Comparison of ENCODE assay signal across 8 mouse cellular contexts in genomic region chr2:84481863-84482262, GRCm38 (mm10). TPM values are rescaled to one million over a fixed set of nuclear protein-coding genes. Genes with fewer than 3 reads are reported as not detected.
DNase-seq lines count a peak whose midpoint lies in the region; ATAC-seq lines count a peak whose summit lies in the region.

No protein-coding gene starts in this region.

- no peaks in the 10 kb centered on the region for H3K9me3 ChIP-seq in heart, embryonic 11.5 days (replicated peaks; ENCODE audit: control insufficient read depth, low read length)
- no peaks in the 10 kb centered on the region for H3K9me3 ChIP-seq in liver, embryonic 13.5 days (replicated peaks)

- H3K4me2 ChIP-seq in heart, embryonic 11.5 days: peak overlapping the region; percentile 46
- H3K4me2 ChIP-seq in liver, embryonic 13.5 days: peak overlapping the region; percentile 3; the same call in 1 of the 2 replicates

- H3K4me1 ChIP-seq in heart, embryonic 11.5 days (ENCODE audit: control insufficient read depth, insufficient read depth, low read length): peaks cover 6% of the 10 kb centered on the region; the same call in 1 of the 2 replicates
- peaks cover 4% of the 10 kb centered on the region for H3K4me1 ChIP-seq in liver, embryonic 13.5 days (replicated peaks)

- 39% methylated on average over 7 of the region's 7 CpGs for WGBS in heart, embryonic 11.5 days (ENCODE audit: insufficient replicate concordance)
- WGBS in liver, embryonic 13.5 days (ENCODE audit: insufficient replicate concordance): 13% methylated on average over 7 of the region's 7 CpGs

- H3K27ac ChIP-seq in heart, embryonic 11.5 days (ENCODE audit: low read depth, low read length): no peak overlapping the region
- no peak overlapping the region for H3K27ac ChIP-seq in liver, embryonic 13.5 days

- H3K9ac ChIP-seq in heart, embryonic 11.5 days (ENCODE audit: low read depth, low read length): no peak overlapping the region
- H3K9ac ChIP-seq in liver, embryonic 13.5 days: no peak overlapping the region

- H3K36me3 ChIP-seq in heart, embryonic 11.5 days (ENCODE audit: control insufficient read depth, insufficient read depth, low read length): no peaks in the 10 kb centered on the region
- no peaks in the 10 kb centered on the region for H3K36me3 ChIP-seq in liver, embryonic 13.5 days

- peak; percentile 91 for ATAC-seq in frontal cortex, adult (ENCODE audit: low TSS enrichment)
- no peak for ATAC-seq in heart, embryonic 11.5 days (replicated peaks; ENCODE audit: insufficient number of reproducible peaks, low FRiP score, low TSS enrichment)
- ATAC-seq in liver, embryonic 13.5 days (ENCODE audit: low read depth): no peak

- DNase-seq in frontal cortex, postnatal 14 days (ENCODE audit: low spot score in 2 of 2): no peak
- peak; percentile 60 for DNase-seq in adrenal gland, postnatal 10 days
- peak; percentile 36 for DNase-seq in kidney, adult 9 months
- no peak for DNase-seq in liver, embryonic 13.5 days
- peak; percentile 18 for DNase-seq in retina, postnatal 1 day
- no peak for DNase-seq in urinary bladder, postnatal 25 days (ENCODE audit: low spot score)

- no peaks in the 10 kb centered on the region for H3K27me3 ChIP-seq in heart, embryonic 11.5 days (ENCODE audit: control insufficient read depth, insufficient read depth, low read length)
- no peaks in the 10 kb centered on the region for H3K27me3 ChIP-seq in liver, embryonic 13.5 days

- no peak overlapping the region for H3K4me3 ChIP-seq in heart, embryonic 11.5 days (ENCODE audit: low read depth, low read length)
- no peak overlapping the region for H3K4me3 ChIP-seq in liver, embryonic 13.5 days (replicated peaks)

RNA-seq across cellular contexts. Expression of gene Tfpi, which starts 5.3 kb away (rescaled TPM):
- total RNA-seq in adrenal gland, postnatal 10 days (2021): 10 to 100 TPM; 37.4 to 47.0 TPM
- polyA plus RNA-seq in heart, embryonic 11.5 days (2014; fragmentation: Nextera tagmentation; extraction: Ambion mirVana): 76.3 and 83.8 TPM in 2 replicates
- 23.0 and 28.3 TPM in 2 replicates for polyA plus RNA-seq in liver, embryonic 13.5 days (2015; fragmentation: Nextera tagmentation; extraction: Ambion mirVana)

RNA-seq across cellular contexts. Expression of gene Calcrl, which starts 56.7 kb away (rescaled TPM):
- 10 to 100 TPM; 32.0 to 33.9 TPM for total RNA-seq in adrenal gland, postnatal 10 days (2021)
- 59.6 and 68.1 TPM in 2 replicates for polyA plus RNA-seq in heart, embryonic 11.5 days (2014; fragmentation: Nextera tagmentation; extraction: Ambion mirVana)
- 11.5 and 18.7 TPM in 2 replicates for polyA plus RNA-seq in liver, embryonic 13.5 days (2015; fragmentation: Nextera tagmentation; extraction: Ambion mirVana)

Comparison
In these comparisons a context has a peak if more than half of its experiments do, and no peak if none do; other contexts are left out.
1. DNase-seq: peak in adrenal gland, postnatal 10 days (single experiment), kidney, adult 9 months (single experiment) and retina, postnatal 1 day (single experiment); none in frontal cortex, postnatal 14 days (0 of 2), liver, embryonic 13.5 days (single experiment) and urinary bladder, postnatal 25 days (single experiment).